Mouse (Mus musculus) testis, adult 2 months (tissue): ENCODE data around the gene Acap1.

Experiments used
- CTCF ChIP-seq: fragments of 200-500 bp; IDR thresholded peaks from 2 replicates; pipeline ENCODE4 v1.5.1; 2012; ENCODE audit warnings: low read depth, mild to moderate bottlenecking, inconsistent platforms, low read length, moderate library complexity; ENCODE audit not compliant: control insufficient read depth, insufficient read depth, insufficient replicate concordance
- POLR2A ChIP-seq: fragments of 200-500 bp; IDR thresholded peaks from 2 replicates; pipeline ENCODE4 v1.6.1; 2012; ENCODE audit warnings: low read depth, mild to moderate bottlenecking, inconsistent platforms, low read length, moderate library complexity; ENCODE audit not compliant: control insufficient read depth

- no peak for TF ChIP-seq CTCF
- no peak for TF ChIP-seq POLR2A
Measured at GRCm38 (mm10) chr11:69881787-69882670, 13.3 kb downstream of the Acap1 start.
